Mouse (Mus musculus) lung, postnatal 0 days (tissue): ENCODE results near the gene Slc16a7.

ENCODE experiments used
- CTCF ChIP-seq: IDR thresholded peaks from 2 replicates; pipeline ENCODE4 v1.5.1; 2016; ENCODE audit warnings: antibody characterized with exemption, mild to moderate bottlenecking
- EP300 ChIP-seq: IDR thresholded peaks from 2 replicates; pipeline ENCODE4 v1.6.1; 2016; ENCODE audit warnings: antibody characterized with exemption, mild to moderate bottlenecking, control low read depth

GRCm38 (mm10) chr10:125333799-125334198, 55.5 kb downstream of the Slc16a7 start:
- TF ChIP-seq CTCF = no peak
- TF ChIP-seq EP300 = no peak
